Mouse (Mus musculus): ENCODE results near the gene Pnma3. TPM values are rescaled to one million over a fixed set of nuclear protein-coding genes. Genes with fewer than 3 reads are reported as not detected.
"Not testable (repeated sequence)": the region's sequence is repeated elsewhere in the genome, so short reads cannot be mapped to it uniquely, and the experiment has no call there.

Pnma3 gene
- polyA plus RNA-seq, 1 experiment from 2014 or later = 0.17 TPM

DNA sequence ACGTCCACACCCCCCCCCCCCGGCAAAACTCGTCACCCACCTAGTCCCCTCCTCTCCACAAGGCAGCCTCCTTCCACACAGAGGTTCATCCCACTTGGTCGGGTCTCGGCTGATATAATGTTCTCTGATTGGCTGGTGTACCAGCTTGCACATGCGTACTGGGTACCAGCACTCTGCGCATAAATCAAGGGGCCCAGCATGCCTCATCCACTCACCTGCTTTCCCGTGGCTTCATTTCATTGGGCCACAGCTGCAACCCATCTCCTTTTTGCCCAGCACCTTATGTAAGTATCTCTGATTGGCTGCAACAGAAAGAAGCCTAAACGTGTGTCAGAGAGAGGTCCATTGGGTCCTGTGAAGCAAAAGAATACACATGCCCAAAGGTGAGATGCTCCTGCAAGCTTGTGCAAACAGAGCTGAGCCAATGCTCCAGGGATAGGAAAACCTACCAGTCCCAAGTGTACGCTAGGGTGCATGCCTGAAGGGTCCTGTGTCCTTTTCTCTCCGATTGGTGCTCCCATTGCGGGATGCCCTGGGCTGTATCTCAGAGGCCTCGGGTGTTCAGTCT is 32.4 kb downstream of the Pnma3 start, which contains the start of gene Xlr3a:
Xlr3a (minus strand) TSS at position 155 of the 568 bp plus-strand sequence.
- not testable (repeated sequence) for H3K27ac ChIP-seq; H3K36me3 ChIP-seq; ATAC-seq (ENCODE audit: borderline replicate concordance, extremely low read depth, low FRiP score, low TSS enrichment); H3K9me3 ChIP-seq; H3K27me3 ChIP-seq; H3K4me3 ChIP-seq; H3K4me1 ChIP-seq; H3K9ac ChIP-seq; H3K4me2 ChIP-seq
- WGBS = 67% methylated on average over 13 of the region's 13 CpGs

DNA sequence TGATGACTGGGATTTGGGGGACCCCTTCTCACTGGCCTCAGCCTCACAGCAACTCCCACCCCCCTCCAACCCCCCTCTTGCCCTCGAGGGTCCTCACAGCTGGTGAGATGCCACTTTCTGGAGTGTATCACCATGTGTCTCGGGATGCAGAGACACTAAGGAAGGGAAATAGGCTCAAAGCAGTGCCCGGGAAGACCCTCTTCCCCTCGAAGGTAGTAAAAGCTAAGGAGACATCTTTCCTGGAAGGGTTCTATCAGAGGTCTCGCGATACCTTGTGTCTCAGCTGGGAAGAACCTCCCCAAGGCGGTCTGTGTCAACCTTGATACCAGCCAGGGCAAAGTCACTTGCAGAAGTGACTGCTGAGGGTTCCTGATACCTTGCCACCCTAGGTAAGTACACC is 52.2 kb downstream of the Pnma3 start, which contains the start of gene Gm14685:
Gm14685 (plus strand) TSS at position 301 of the 400 bp plus-strand sequence.
- not testable (repeated sequence) for H3K27ac ChIP-seq; H3K4me3 ChIP-seq; H3K4me1 ChIP-seq; ATAC-seq (ENCODE audit: borderline replicate concordance, extremely low read depth, low FRiP score, low TSS enrichment); H3K36me3 ChIP-seq; H3K9ac ChIP-seq; H3K4me2 ChIP-seq; H3K9me3 ChIP-seq; H3K27me3 ChIP-seq
- no CpG with 5 or more reads among the region's 7 CpGs for WGBS

Other genes starting within 250 kb of the Pnma3 start
- 0.33 and 0.66 TPM in 2 replicates for gene Gabrq, start 239.6 kb upstream of the Pnma3 start, polyA plus RNA-seq (2015; fragmentation: Nextera tagmentation; extraction: Ambion mirVana)
- gene Cetn2, start 146.4 kb upstream of the Pnma3 start, polyA plus RNA-seq (2015; fragmentation: Nextera tagmentation; extraction: Ambion mirVana) = 85.8 and 87.0 TPM in 2 replicates
- gene Nsdhl, start 146.2 kb upstream of the Pnma3 start, polyA plus RNA-seq (2015; fragmentation: Nextera tagmentation; extraction: Ambion mirVana) = 19.9 and 21.0 TPM in 2 replicates
- 7.1 TPM in 2 replicates for gene Zfp185, start 77.4 kb upstream of the Pnma3 start, polyA plus RNA-seq (2015; fragmentation: Nextera tagmentation; extraction: Ambion mirVana)
- 0.08 TPM in 1 of 2 replicates, not detected in the other for gene Pnma5, start 27.7 kb upstream of the Pnma3 start, polyA plus RNA-seq (2015; fragmentation: Nextera tagmentation; extraction: Ambion mirVana)
- 0.87 and 2.5 TPM in 2 replicates for gene Xlr4a, start 17.7 kb downstream of the Pnma3 start, polyA plus RNA-seq (2015; fragmentation: Nextera tagmentation; extraction: Ambion mirVana)
- gene Xlr3a, start 32.3 kb downstream of the Pnma3 start, polyA plus RNA-seq (2015; fragmentation: Nextera tagmentation; extraction: Ambion mirVana) = 2.2 and 4.1 TPM in 2 replicates
- gene Gm14685, start 52.3 kb downstream of the Pnma3 start, polyA plus RNA-seq (2015; fragmentation: Nextera tagmentation; extraction: Ambion mirVana) = 0.11 and 0.14 TPM in 2 replicates
- gene Xlr5b, start 84.0 kb downstream of the Pnma3 start, polyA plus RNA-seq (2015; fragmentation: Nextera tagmentation; extraction: Ambion mirVana) = not detected in 2 replicates
- not detected in 2 replicates for gene DXBay18, start 84.7 kb downstream of the Pnma3 start, polyA plus RNA-seq (2015; fragmentation: Nextera tagmentation; extraction: Ambion mirVana)
- gene Spin2d, start 112.2 kb downstream of the Pnma3 start, polyA plus RNA-seq (2015; fragmentation: Nextera tagmentation; extraction: Ambion mirVana) = not detected in 2 replicates
- 9.5 and 10.6 TPM in 2 replicates for gene Xlr3b, start 127.4 kb downstream of the Pnma3 start, polyA plus RNA-seq (2015; fragmentation: Nextera tagmentation; extraction: Ambion mirVana)
- 0.48 and 1.2 TPM in 2 replicates for gene Xlr4b, start 149.5 kb downstream of the Pnma3 start, polyA plus RNA-seq (2015; fragmentation: Nextera tagmentation; extraction: Ambion mirVana)
- 11.7 and 11.9 TPM in 2 replicates for gene F8a, start 163.5 kb downstream of the Pnma3 start, polyA plus RNA-seq (2015; fragmentation: Nextera tagmentation; extraction: Ambion mirVana)
- gene Xlr4c, start 178.3 kb downstream of the Pnma3 start, polyA plus RNA-seq (2015; fragmentation: Nextera tagmentation; extraction: Ambion mirVana) = 0.98 TPM in 1 of 2 replicates, not detected in the other
- gene Xlr3c, start 200.6 kb downstream of the Pnma3 start, polyA plus RNA-seq (2015; fragmentation: Nextera tagmentation; extraction: Ambion mirVana) = not detected in 2 replicates
- 0.17 TPM in 1 of 2 replicates, not detected in the other for gene Xlr5a, start 228.2 kb downstream of the Pnma3 start, polyA plus RNA-seq (2015; fragmentation: Nextera tagmentation; extraction: Ambion mirVana)
- not detected in 2 replicates for gene Xlr5c, start 228.2 kb downstream of the Pnma3 start, polyA plus RNA-seq (2015; fragmentation: Nextera tagmentation; extraction: Ambion mirVana)